Mouse (Mus musculus) testis, adult 2 months (tissue): ENCODE data around the gene Erc2. TPM values are rescaled to one million over a fixed set of nuclear protein-coding genes. Genes with fewer than 3 reads are reported as not detected.

Experiments
- H3K27ac ChIP-seq: fragments of 200-500 bp; 2 replicates; pipeline ENCODE4 v1.5.1; 2012; ENCODE audit warnings: low read depth, low read length; ENCODE audit not compliant: control insufficient read depth, insufficient read depth
- H3K27me3 ChIP-seq: fragments of 200-500 bp; 2 replicates; pipeline ENCODE4 v1.6.1; 2012; ENCODE audit warnings: mild to moderate bottlenecking, low read length, moderate library complexity; ENCODE audit not compliant: control insufficient read depth, insufficient read depth
- H3K36me3 ChIP-seq: fragments of 200-500 bp; 2 replicates; pipeline ENCODE4 v1.6.1; 2012; ENCODE audit warnings: mild to moderate bottlenecking, low read length; ENCODE audit not compliant: control insufficient read depth, insufficient read depth
- H3K4me1 ChIP-seq: fragments of 200-500 bp; 2 replicates; pipeline ENCODE4 v1.6.1; 2012; ENCODE audit warnings: low read length; ENCODE audit not compliant: control insufficient read depth, insufficient read depth
- H3K4me3 ChIP-seq: fragments of 200-500 bp; 2 replicates; pipeline ENCODE4 v1.5.1; 2012; ENCODE audit warnings: low read depth, mild to moderate bottlenecking, low read length, moderate library complexity, mixed read lengths; ENCODE audit not compliant: control insufficient read depth
- CTCF ChIP-seq: fragments of 200-500 bp; IDR thresholded peaks from 2 replicates; pipeline ENCODE4 v1.5.1; 2012; ENCODE audit warnings: low read depth, mild to moderate bottlenecking, inconsistent platforms, low read length, moderate library complexity; ENCODE audit not compliant: control insufficient read depth, insufficient read depth, insufficient replicate concordance
- POLR2A ChIP-seq: fragments of 200-500 bp; IDR thresholded peaks from 2 replicates; pipeline ENCODE4 v1.6.1; 2012; ENCODE audit warnings: low read depth, mild to moderate bottlenecking, inconsistent platforms, low read length, moderate library complexity; ENCODE audit not compliant: control insufficient read depth
- polyA plus RNA-seq: library from polyadenylated mRNA; depleted of rRNA; stranded (reverse); fragments of >200 nt; gene quantifications from 2 replicates; pipeline ENCODE4 v1.2.3, GENCODE M21; 2012

Gene Erc2
- polyA plus RNA-seq, 1 experiment: 2.4 TPM

- H3K27me3 ChIP-seq: no peaks in the 10 kb centered on the region
- no peak overlapping the region for H3K4me3 ChIP-seq
- TF ChIP-seq CTCF: no peak
- TF ChIP-seq POLR2A: no peak
- no peaks in the 10 kb centered on the region for H3K4me1 ChIP-seq
- H3K27ac ChIP-seq: no peak overlapping the region
- no peaks in the 10 kb centered on the region for H3K36me3 ChIP-seq
Measured at GRCm38 (mm10) chr14:28099084-28099483, 476.9 kb downstream of the Erc2 start.

- Histone ChIP-seq H3K36me3 (no peaks in the 10 kb centered on the region), H3K4me1 (no peaks in the 10 kb centered on the region), H3K27ac (no peak overlapping the region), H3K27me3 (no peaks in the 10 kb centered on the region), H3K4me3 (no peak overlapping the region)
- TF ChIP-seq CTCF (no peak), POLR2A (no peak)
Measured at GRCm38 (mm10) chr14:28113121-28113520, 490.9 kb downstream of the Erc2 start.

- Histone ChIP-seq H3K4me3 (no peak overlapping the region), H3K4me1 (no peaks in the 10 kb centered on the region), H3K36me3 (no peaks in the 10 kb centered on the region), H3K27ac (no peak overlapping the region), H3K27me3 (no peaks in the 10 kb centered on the region)
- TF ChIP-seq POLR2A: no peak
- no peak for TF ChIP-seq CTCF
Measured at GRCm38 (mm10) chr14:28120851-28121250, 498.6 kb downstream of the Erc2 start.

GRCm38 (mm10) chr14:28126842-28127241 lies 504.6 kb downstream of the Erc2 start:
- Histone ChIP-seq H3K27me3 (no peaks in the 10 kb centered on the region), H3K27ac (no peak overlapping the region), H3K4me1 (no peaks in the 10 kb centered on the region), H3K4me3 (no peak overlapping the region), H3K36me3 (no peaks in the 10 kb centered on the region)
- TF ChIP-seq CTCF (no peak), POLR2A (no peak)

GRCm38 (mm10) chr14:28128999-28129398 lies 506.8 kb downstream of the Erc2 start:
- no peak for TF ChIP-seq CTCF
- TF ChIP-seq POLR2A: no peak
- no peaks in the 10 kb centered on the region for H3K36me3 ChIP-seq
- H3K27ac ChIP-seq: no peak overlapping the region
- no peaks in the 10 kb centered on the region for H3K4me1 ChIP-seq
- no peaks in the 10 kb centered on the region for H3K27me3 ChIP-seq
- no peak overlapping the region for H3K4me3 ChIP-seq

GRCm38 (mm10) chr14:28143998-28144397 lies 521.8 kb downstream of the Erc2 start:
- Histone ChIP-seq H3K27ac (no peak overlapping the region), H3K36me3 (no peaks in the 10 kb centered on the region), H3K4me3 (no peak overlapping the region), H3K27me3 (no peaks in the 10 kb centered on the region), H3K4me1 (no peaks in the 10 kb centered on the region)
- TF ChIP-seq CTCF (no peak), POLR2A (no peak)

- TF ChIP-seq POLR2A: no peak
- no peak for TF ChIP-seq CTCF
- Histone ChIP-seq H3K27me3 (no peaks in the 10 kb centered on the region), H3K4me3 (no peak overlapping the region), H3K4me1 (no peaks in the 10 kb centered on the region), H3K27ac (no peak overlapping the region), H3K36me3 (no peaks in the 10 kb centered on the region)
Measured at GRCm38 (mm10) chr14:28147201-28147600, 525.0 kb downstream of the Erc2 start.

- H3K27me3 ChIP-seq: no peaks in the 10 kb centered on the region
- no peak overlapping the region for H3K4me3 ChIP-seq
- TF ChIP-seq POLR2A (no peak), CTCF (no peak)
- H3K27ac ChIP-seq: no peak overlapping the region
- H3K4me1 ChIP-seq: no peaks in the 10 kb centered on the region
- H3K36me3 ChIP-seq: no peaks in the 10 kb centered on the region
Measured at GRCm38 (mm10) chr14:28150942-28151341, 528.7 kb downstream of the Erc2 start.
